Mouse (Mus musculus) bone marrow macrophage, adult 2 months (primary cell): ENCODE data around the gene Thsd4. TPM values are rescaled to one million over a fixed set of nuclear protein-coding genes. Genes with fewer than 3 reads are reported as not detected.

ENCODE experiments used
- H3K27ac ChIP-seq: 2 replicates; pipeline ENCODE4 v1.5.1; 2012; ENCODE audit warnings: low read depth, low read length; ENCODE audit not compliant: insufficient read depth
- H3K4me1 ChIP-seq: 2 replicates; pipeline ENCODE4 v1.6.1; 2012; ENCODE audit warnings: low read length; ENCODE audit not compliant: control insufficient read depth, insufficient read depth
- H3K4me3 ChIP-seq: 2 replicates; pipeline ENCODE4 v1.5.1; 2012; ENCODE audit warnings: mild to moderate bottlenecking, low read length, moderate library complexity; ENCODE audit not compliant: insufficient read depth
- CTCF ChIP-seq: IDR thresholded peaks from 2 replicates; pipeline ENCODE4 v1.5.1; 2012; ENCODE audit warnings: low read depth, mild to moderate bottlenecking, low read length, moderate library complexity
- POLR2A ChIP-seq: IDR thresholded peaks from 2 replicates; pipeline ENCODE4 v1.6.1; 2012; ENCODE audit warnings: mild to moderate bottlenecking, low read depth, low read length, borderline replicate concordance
- polyA plus RNA-seq: library from polyadenylated mRNA; stranded (reverse); fragments of >200 nt; gene quantifications from 2 replicates; pipeline ENCODE4 v1.2.4, GENCODE M21; 2012; ENCODE audit not compliant: missing spikeins, insufficient read depth, insufficient read length

Thsd4 gene
- polyA plus RNA-seq, 1 experiment = 0.09 TPM

GRCm38 (mm10) chr9:60457359-60458210 is 64.3 kb downstream of the Thsd4 start:
- H3K4me3 ChIP-seq = no peak overlapping the region
- no peak for TF ChIP-seq CTCF
- TF ChIP-seq POLR2A = no peak

GRCm38 (mm10) chr9:60456651-60457050 is 65.2 kb downstream of the Thsd4 start:
- H3K4me1 ChIP-seq = no peaks in the 10 kb centered on the region
- H3K4me3 ChIP-seq = no peak overlapping the region
- no peak overlapping the region for H3K27ac ChIP-seq
- TF ChIP-seq CTCF = no peak
- no peak for TF ChIP-seq POLR2A

More at GRCm38 (mm10) chr9:60457359-60458210, 64.3 kb downstream of the Thsd4 start:
- Histone ChIP-seq H3K27ac (no peak overlapping the region), H3K4me1 (no peaks in the 10 kb centered on the region)

- Histone ChIP-seq H3K4me3 (no peak overlapping the region), H3K4me1 (no peaks in the 10 kb centered on the region), H3K27ac (no peak overlapping the region)
- no peak for TF ChIP-seq CTCF
- TF ChIP-seq POLR2A = no peak
Observed at GRCm38 (mm10) chr9:60454406-60455076, 67.3 kb downstream of the Thsd4 start.

- TF ChIP-seq POLR2A (no peak), CTCF (no peak)
- Histone ChIP-seq H3K4me3 (no peak overlapping the region), H3K4me1 (no peaks in the 10 kb centered on the region), H3K27ac (no peak overlapping the region)
Observed at GRCm38 (mm10) chr9:60449498-60449897, 72.3 kb downstream of the Thsd4 start.

- TF ChIP-seq POLR2A (no peak), CTCF (no peak)
- no peak overlapping the region for H3K4me3 ChIP-seq
- H3K4me1 ChIP-seq = no peaks in the 10 kb centered on the region
- no peak overlapping the region for H3K27ac ChIP-seq
Observed at GRCm38 (mm10) chr9:60445821-60446220, 76.0 kb downstream of the Thsd4 start.

- no peak overlapping the region for H3K27ac ChIP-seq
Observed at GRCm38 (mm10) chr9:60441274-60441902, 80.5 kb downstream of the Thsd4 start.

GRCm38 (mm10) chr9:60440506-60440905 is 81.3 kb downstream of the Thsd4 start:
- TF ChIP-seq POLR2A (no peak), CTCF (no peak)
- H3K27ac ChIP-seq = no peak overlapping the region
- no peaks in the 10 kb centered on the region for H3K4me1 ChIP-seq

More at GRCm38 (mm10) chr9:60441274-60441902, 80.5 kb downstream of the Thsd4 start:
- TF ChIP-seq POLR2A (no peak), CTCF (no peak)
- H3K4me1 ChIP-seq = no peaks in the 10 kb centered on the region
- H3K4me3 ChIP-seq = no peak overlapping the region

GRCm38 (mm10) chr9:60436246-60436645 is 85.6 kb downstream of the Thsd4 start:
- TF ChIP-seq CTCF = no peak
- TF ChIP-seq POLR2A = no peak
- H3K4me3 ChIP-seq = no peak overlapping the region

More at GRCm38 (mm10) chr9:60440506-60440905, 81.3 kb downstream of the Thsd4 start:
- H3K4me3 ChIP-seq = no peak overlapping the region

DNA sequence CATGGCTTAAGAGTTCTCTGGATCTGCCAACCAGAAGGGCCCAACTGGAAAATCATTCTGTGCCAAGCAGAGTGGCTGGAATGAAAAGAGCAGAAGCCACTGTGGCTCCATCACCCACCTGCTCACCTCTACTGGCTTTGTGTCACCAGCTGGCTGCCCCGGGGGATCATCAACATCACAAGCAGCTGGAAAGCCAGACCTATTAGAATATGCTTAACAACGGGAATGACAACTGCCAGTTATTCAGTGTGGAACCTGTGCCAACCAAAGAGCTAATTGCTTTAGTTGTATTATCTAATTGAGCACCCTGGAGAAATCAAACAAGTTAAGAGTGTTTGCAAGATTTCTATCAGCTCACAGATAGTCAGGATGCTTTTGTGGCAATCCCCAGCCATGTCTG is 87.8 kb downstream of the Thsd4 start:
- Histone ChIP-seq H3K4me3 (no peak overlapping the region), H3K27ac (no peak overlapping the region), H3K4me1 (no peaks in the 10 kb centered on the region)
- TF ChIP-seq CTCF = no peak
- TF ChIP-seq POLR2A = no peak

More at GRCm38 (mm10) chr9:60436246-60436645, 85.6 kb downstream of the Thsd4 start:
- no peaks in the 10 kb centered on the region for H3K4me1 ChIP-seq
- H3K27ac ChIP-seq = no peak overlapping the region

- Histone ChIP-seq H3K27ac (no peak overlapping the region), H3K4me1 (no peaks in the 10 kb centered on the region), H3K4me3 (no peak overlapping the region)
- TF ChIP-seq POLR2A (no peak), CTCF (no peak)
Observed at GRCm38 (mm10) chr9:60431924-60432323, 89.9 kb downstream of the Thsd4 start.
